Mouse (Mus musculus) layer of hippocampus, postnatal 10 days (tissue): Measurements from ENCODE around the gene Sox15. TPM values are rescaled to one million over a fixed set of nuclear protein-coding genes. Genes with fewer than 3 reads are reported as not detected.
"Not testable (repeated sequence)": the region's sequence is repeated elsewhere in the genome, so short reads cannot be mapped to it uniquely, and the experiment has no call there.

Source experiments
- DNase-seq, 2 experiments: peaks; one replicate each; pipeline ENCODE4 v3.0.0; 2021; ENCODE audit warnings: low spot score in 2 of 2
- microRNA-seq, 2 experiments: library from miRNA; unstranded; fragments of <30 nt; microRNA quantifications; one replicate each; pipeline ENCODE4 v1.2.0; 2021
- total RNA-seq, 2 experiments: library from RNA; stranded (reverse); gene quantifications; 2 replicates each; pipeline ENCODE4 v1.2.3; 2021

Gene Sox15
- total RNA-seq, 2 experiments from 2014 or later: not detected

GRCm38 (mm10) chr11:69697396-69697795, 42.3 kb downstream of the Sox15 start:
- no peak for DNase-seq

GRCm38 (mm10) chr11:69698574-69698973, 43.5 kb downstream of the Sox15 start:
- no peak for DNase-seq

- no peak for DNase-seq
These were observed 44.5 kb downstream of the Sox15 start for GRCm38 (mm10) chr11:69699595-69699994.

- DNase-seq: not testable (repeated sequence)
These were observed 47.8 kb downstream of the Sox15 start for GRCm38 (mm10) chr11:69702886-69703285.

- DNase-seq: not testable (repeated sequence)
These were observed 48.3 kb downstream of the Sox15 start for GRCm38 (mm10) chr11:69703381-69703780.

GRCm38 (mm10) chr11:69703814-69704612, 48.9 kb downstream of the Sox15 start:
- DNase-seq: no peak

GRCm38 (mm10) chr11:69704613-69705010, 49.5 kb downstream of the Sox15 start:
- DNase-seq: no peak

Small RNAs within 50 kb of the gene (microRNA-seq; reads per million reads assigned to microRNA genes)
- gene Mir1934 (6.9 to 7.6 reads per million in 2 experiments), gene Mir467f (0 reads per million in 2 experiments)

Other genes starting within 250 kb of the Sox15 start
- gene Kdm6b, start 241.6 kb upstream of the Sox15 start, total RNA-seq: 10 to 100 TPM; 47.0 to 50.5 TPM
- 1 to 10 TPM; 8.0 to 8.6 TPM for gene Dnah2, start 106.2 kb upstream of the Sox15 start, total RNA-seq
- 100 to 1,000 TPM; 203 to 217 TPM for gene Efnb3, start 95.1 kb upstream of the Sox15 start, total RNA-seq
- gene Wrap53, start 75.1 kb upstream of the Sox15 start, total RNA-seq: 10 to 100 TPM in 1 of 2 experiments, 1 to 10 TPM in 1; 7.7 to 10.6 TPM
- gene Trp53, start 75.0 kb upstream of the Sox15 start, total RNA-seq: 10 to 100 TPM; 31.4 to 31.8 TPM
- 100 to 1,000 TPM; 456 to 463 TPM for gene Atp1b2, start 49.4 kb upstream of the Sox15 start, total RNA-seq
- gene Shbg, start 37.4 kb upstream of the Sox15 start, total RNA-seq: not detected
- gene Sat2, start 33.3 kb upstream of the Sox15 start, total RNA-seq: 10 to 100 TPM; 15.0 to 17.1 TPM
- 100 to 1,000 TPM in 1 of 2 experiments, 10 to 100 TPM in 1; 99.2 to 103 TPM for gene Fxr2, start 22.3 kb upstream of the Sox15 start, total RNA-seq
- 10 to 100 TPM; 85.9 to 89.9 TPM for gene Mpdu1, start 7.3 kb downstream of the Sox15 start, total RNA-seq
- 10 to 100 TPM in 1 of 2 experiments, 1 to 10 TPM in 1; 8.4 to 11.5 TPM for gene Cd68, start 10.8 kb downstream of the Sox15 start, total RNA-seq
- 100 to 1,000 TPM; 492 to 501 TPM for gene Eif4a1, start 17.1 kb downstream of the Sox15 start, total RNA-seq
- gene Senp3, start 26.8 kb downstream of the Sox15 start, total RNA-seq: 10 to 100 TPM; 88.0 to 98.7 TPM
- gene Tnfsf13, start 30.5 kb downstream of the Sox15 start, total RNA-seq: 1 to 10 TPM; 1.1 to 1.2 TPM
- gene Tnfsf12, start 40.5 kb downstream of the Sox15 start, total RNA-seq: 1 to 10 TPM; 6.7 to 8.3 TPM
- under 1 TPM; 0.69 to 0.76 TPM for gene Tnfsfm13, start 40.8 kb downstream of the Sox15 start, total RNA-seq
- gene Polr2a, start 103.3 kb downstream of the Sox15 start, total RNA-seq: 10 to 100 TPM; 55.6 to 59.4 TPM
- gene Slc35g3, start 106.7 kb downstream of the Sox15 start, total RNA-seq: under 1 TPM in 1 of 2 experiments, not detected in 1; 0.22 TPM
- gene Zbtb4, start 110.6 kb downstream of the Sox15 start, total RNA-seq: 10 to 100 TPM; 69.7 to 72.8 TPM
- gene Chrnb1, start 140.6 kb downstream of the Sox15 start, total RNA-seq: 1 to 10 TPM; 1.1 to 1.6 TPM
- 10 to 100 TPM; 26.8 to 26.9 TPM for gene Fgf11, start 146.5 kb downstream of the Sox15 start, total RNA-seq
- gene Tmem102, start 150.3 kb downstream of the Sox15 start, total RNA-seq: not detected
- gene Gm39566, start 160.0 kb downstream of the Sox15 start, total RNA-seq: not detected
- gene Spem2, start 163.2 kb downstream of the Sox15 start, total RNA-seq: not detected
- gene Spem1, start 166.9 kb downstream of the Sox15 start, total RNA-seq: under 1 TPM; 0.34 to 0.54 TPM
- gene Nlgn2, start 182.5 kb downstream of the Sox15 start, total RNA-seq: 100 to 1,000 TPM; 227 to 245 TPM
- 100 to 1,000 TPM; 148 to 153 TPM for gene Tmem256, start 183.2 kb downstream of the Sox15 start, total RNA-seq
- gene Plscr3, start 191.1 kb downstream of the Sox15 start, total RNA-seq: 10 to 100 TPM; 31.2 to 37.7 TPM
- gene Tnk1, start 203.4 kb downstream of the Sox15 start, total RNA-seq: under 1 TPM in 1 of 2 experiments, not detected in 1; 0.25 TPM
- not detected for gene Tmem95, start 222.7 kb downstream of the Sox15 start, total RNA-seq
- under 1 TPM; 0.85 TPM for gene Kctd11, start 226.1 kb downstream of the Sox15 start, total RNA-seq
- under 1 TPM; 0.16 to 0.21 TPM for gene Acap1, start 240.2 kb downstream of the Sox15 start, total RNA-seq
- gene 2810408A11Rik, start 245.7 kb downstream of the Sox15 start, total RNA-seq: 1 to 10 TPM; 2.4 to 2.5 TPM
- 100 to 1,000 TPM; 127 to 146 TPM for gene Neurl4, start 245.8 kb downstream of the Sox15 start, total RNA-seq